Mouse (Mus musculus): ENCODE data around the gene Lin7a.

GRCm38 (mm10) chr10:107310964-107311490 lies 39.5 kb downstream of the Lin7a start:
- TF ChIP-seq POLR2A (IDR thresholded peaks at IDR 0.05; ENCODE audit: low read depth, low read length) (no peak), CTCF (IDR thresholded peaks at IDR 0.05; ENCODE audit: borderline replicate concordance, insufficient read depth, low read length) (no peak)

All from embryonic fibroblast, embryonic 13.5 days (primary cell).